Mouse (Mus musculus): ENCODE measurements around the gene Fosl1.

Gene Fosl1

DNA sequence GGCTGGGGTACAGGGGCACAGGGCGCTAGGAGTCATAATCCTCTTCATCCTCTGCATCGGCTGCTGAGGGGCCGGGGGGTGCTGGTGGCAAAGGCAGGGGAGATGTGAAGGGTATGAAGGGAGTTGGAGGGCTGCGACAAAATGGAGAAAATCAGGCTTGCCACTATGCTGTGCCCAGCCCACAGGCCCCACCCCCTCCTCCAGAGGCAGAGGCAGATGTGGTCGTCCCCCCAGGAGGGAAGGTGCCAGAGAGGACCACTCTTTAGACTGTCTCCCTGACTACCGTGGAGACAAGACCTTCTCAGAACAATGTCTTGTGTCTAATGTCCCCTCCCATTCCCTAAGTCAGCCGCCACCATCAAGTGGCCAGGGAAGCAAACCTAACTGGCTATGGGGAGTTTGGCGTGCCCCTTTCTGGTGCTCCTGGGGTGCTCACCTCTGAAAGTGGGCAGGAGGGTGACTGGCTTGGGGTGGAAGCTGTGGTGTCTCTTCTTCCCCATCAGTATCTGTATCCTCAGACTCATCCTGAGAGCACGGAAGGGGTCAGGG is 24.4 kb upstream of the Fosl1 start:
- no peak for TF ChIP-seq GATA4 (IDR thresholded peaks at IDR 0.05; ENCODE audit: insufficient replicate concordance, low read length)

DNA sequence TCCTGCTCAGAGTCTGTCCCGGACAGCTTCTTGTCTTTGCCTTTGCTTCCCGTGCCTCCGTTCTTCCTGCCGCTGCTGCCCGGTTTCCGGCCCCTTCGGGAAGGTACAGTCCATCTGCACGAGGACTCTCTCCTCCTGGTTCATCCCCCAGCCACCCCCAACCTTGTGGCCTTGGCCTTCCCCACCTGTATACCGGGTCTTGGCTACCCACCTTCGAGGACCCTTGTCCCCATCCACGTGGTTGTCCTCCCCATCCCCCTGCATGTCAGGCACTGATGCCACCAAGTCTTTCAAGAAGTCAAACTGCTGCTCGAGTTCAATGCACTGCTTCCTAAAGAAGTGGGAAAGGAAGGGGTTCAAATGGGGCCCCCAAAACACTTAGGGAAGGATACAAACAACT is 23.8 kb upstream of the Fosl1 start:
- TF ChIP-seq GATA4 (IDR thresholded peaks at IDR 0.05; ENCODE audit: insufficient replicate concordance, low read length): no peak

DNA sequence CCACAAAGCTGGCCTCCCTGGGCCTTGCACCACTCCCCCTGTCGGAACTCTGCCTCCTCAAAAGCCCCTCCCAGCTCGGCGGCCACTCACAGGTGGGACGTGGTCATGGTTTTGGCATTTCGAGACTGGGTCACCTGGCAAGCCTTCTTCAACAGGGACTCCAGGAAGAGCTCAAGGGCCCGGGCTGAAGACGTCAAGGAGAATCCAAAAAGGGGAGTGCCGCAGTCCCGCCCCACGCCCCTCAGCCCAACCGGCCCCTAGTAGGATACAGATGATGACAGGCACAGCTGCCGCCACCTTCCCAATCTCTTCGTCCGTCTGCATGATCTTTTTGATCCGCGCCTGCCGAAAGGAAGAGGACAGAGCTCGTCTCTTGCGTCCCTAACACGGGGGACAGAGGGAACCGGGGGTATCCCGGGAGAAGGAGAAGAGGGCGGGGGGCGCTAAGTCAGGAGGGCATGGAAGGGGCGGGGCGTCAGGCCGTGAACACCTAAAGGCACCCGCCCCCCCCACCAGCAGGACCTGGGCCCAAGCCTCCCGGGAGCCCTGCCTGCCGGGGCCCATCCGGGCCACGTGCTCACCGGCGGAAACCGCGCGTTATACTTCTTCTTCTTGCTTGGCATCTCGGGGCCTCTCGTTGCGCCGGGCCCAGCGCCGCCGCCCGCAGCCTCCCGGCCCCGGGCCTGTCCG is 23.1 kb upstream of the Fosl1 start:
- no peak for TF ChIP-seq GATA4 (IDR thresholded peaks at IDR 0.05; ENCODE audit: insufficient replicate concordance, low read length)

DNA sequence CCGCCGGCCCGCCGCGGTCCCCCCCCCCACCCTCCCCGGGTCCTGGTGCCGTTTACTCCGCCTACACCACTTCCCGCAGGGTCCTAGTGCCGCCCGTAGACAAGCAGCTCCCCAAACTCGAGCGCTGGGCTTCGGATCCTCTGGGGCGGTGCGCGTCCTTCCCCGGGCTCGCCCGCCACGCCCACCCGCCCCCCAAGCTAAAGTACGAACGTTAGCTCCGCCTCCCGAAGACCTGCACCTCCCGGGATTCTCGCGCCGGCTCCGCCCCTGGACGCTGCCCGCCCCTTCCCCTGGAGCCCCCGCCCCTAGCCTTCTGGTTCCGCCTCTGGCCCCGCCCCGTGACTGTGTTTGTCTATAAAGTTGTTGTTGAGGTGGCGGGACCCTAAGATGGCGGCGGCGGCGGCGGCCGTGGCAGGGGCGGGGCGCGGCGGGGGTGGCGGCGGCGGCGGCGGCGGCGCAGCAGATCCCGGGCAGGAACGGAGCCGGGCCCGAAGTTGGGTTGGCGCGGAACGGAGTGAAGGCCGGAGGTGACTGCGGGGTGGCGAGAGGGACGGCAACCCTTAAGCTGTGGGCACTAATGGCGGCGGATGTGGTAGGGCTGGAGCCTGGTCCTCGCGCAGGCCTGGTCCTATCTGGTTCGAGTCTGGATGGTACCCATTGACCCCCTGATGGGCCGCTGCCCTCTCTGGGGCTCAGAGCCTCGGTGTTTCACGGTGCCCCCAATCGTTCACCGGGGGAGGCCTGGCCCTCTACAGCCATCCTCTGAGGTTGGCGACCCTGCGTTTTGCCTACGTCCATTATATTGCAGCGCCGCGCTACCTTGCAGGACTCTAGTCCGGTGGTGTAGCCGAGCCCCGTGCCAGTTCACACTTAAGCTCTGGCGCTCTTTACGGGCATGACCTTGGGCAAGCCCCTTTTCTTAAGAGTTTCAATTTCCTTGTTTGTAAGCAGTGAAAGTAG is 22.3 kb upstream of the Fosl1 start, which contains the start of the genes Drap1 and AI837181:
Gene Drap1 (minus strand): TSS at position 198 of the 960 bp plus-strand sequence.
Gene AI837181 (plus strand): TSS at position 363 of the 960 bp plus-strand sequence.
- no peak for TF ChIP-seq GATA4 (IDR thresholded peaks at IDR 0.05; ENCODE audit: insufficient replicate concordance, low read length)

DNA sequence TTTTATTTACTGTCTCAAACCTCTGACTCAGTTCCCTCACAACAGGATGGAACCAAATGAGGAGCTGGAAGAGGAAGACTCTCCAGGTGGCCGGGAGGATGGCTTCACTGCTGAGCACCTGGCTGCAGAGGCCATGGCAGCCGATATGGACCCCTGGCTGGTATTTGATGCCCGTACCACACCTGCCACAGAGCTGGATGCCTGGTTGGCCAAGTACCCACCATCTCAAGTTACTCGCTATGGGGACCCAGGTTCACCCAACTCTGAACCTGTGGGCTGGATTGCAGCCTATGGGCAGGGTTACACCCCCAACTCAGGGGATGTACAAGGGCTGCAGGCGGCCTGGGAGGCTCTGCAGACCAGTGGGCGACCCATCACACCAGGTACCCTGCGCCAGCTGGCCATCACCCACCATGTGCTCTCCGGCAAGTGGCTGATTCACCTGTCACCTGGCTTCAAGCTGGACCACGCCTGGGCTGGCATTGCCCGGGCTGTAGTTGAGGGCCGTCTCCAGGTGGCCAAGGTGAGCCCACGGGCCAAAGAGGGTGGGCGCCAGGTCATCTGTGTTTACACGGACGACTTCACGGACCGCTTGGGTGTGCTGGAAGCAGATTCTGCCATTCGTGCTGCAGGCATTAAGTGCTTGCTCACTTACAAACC is 21.3 kb upstream of the Fosl1 start:
- no peak for TF ChIP-seq GATA4 (IDR thresholded peaks at IDR 0.05; ENCODE audit: insufficient replicate concordance, low read length)

DNA sequence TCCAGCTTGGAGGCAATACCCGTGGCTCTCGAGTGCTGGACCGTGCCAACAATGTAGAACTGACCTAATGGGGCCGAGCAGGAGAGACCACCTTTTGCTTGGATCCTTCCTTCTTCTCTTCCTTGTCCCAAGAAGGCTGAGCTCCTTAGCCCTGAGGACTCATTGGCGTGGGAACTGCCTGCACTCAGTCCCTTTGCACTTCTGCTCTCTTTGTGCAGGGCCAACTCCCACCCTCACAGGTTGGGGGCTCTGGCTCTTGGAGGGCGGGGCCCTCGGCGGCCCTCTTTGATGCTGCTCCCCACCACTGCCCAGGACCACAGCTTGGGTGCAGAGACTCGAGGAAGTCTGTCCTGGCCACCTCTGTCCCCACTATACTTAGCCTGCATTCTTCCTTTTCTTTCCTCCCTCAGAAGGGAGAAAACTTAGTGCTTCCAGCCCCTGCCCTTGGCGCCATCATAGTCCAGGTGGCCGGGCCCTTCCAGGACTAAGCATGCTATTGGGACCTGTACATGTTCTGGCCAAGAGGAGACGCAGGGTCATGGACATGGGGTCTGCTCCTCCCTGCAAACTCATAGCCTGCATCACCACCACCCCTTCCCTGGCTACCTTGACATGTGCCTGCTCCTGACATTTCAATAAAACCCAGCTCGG is 20.6 kb upstream of the Fosl1 start:
- no peak for TF ChIP-seq GATA4 (IDR thresholded peaks at IDR 0.05; ENCODE audit: insufficient replicate concordance, low read length)

DNA sequence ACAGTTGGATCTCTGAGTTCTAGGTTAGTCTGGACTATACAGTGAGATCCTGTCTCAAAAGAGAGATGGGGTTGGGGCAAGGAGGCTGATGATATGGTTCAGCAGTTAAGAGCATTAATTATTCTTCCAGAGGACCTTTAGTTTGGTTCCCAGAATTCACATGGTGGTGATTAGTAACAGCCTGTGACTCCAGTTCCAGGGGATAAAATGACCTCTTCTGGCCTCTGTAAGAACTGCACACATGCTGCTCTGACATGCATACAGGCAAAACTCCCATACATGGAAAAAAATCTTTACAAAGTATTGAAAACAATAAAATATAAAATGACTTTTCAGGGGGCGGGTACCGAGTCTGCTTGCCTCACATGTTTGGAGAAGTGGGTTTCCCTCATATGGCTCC is 19.3 kb upstream of the Fosl1 start:
- no peak for TF ChIP-seq GATA4 (IDR thresholded peaks at IDR 0.05; ENCODE audit: insufficient replicate concordance, low read length)

DNA sequence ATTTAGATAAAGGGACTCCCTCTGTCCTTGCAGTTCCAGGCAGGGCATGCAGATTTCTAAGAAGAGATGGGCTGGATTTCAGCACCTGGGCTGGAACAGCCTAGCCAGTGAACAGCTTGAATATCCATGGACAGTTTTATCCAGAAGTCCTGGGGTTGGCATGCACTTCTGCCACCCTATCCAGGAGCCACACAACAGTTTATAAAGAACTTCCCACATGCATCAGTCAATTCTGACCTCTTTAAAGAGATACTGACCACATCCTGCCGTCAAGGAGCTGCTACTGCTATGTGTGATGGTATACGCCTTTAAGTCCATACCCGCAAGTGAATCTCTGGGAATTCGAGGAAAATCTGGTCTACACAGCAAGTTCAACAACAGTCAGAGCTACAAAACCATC is 18.1 kb upstream of the Fosl1 start:
- no peak for TF ChIP-seq GATA4 (IDR thresholded peaks at IDR 0.05; ENCODE audit: insufficient replicate concordance, low read length)

DNA sequence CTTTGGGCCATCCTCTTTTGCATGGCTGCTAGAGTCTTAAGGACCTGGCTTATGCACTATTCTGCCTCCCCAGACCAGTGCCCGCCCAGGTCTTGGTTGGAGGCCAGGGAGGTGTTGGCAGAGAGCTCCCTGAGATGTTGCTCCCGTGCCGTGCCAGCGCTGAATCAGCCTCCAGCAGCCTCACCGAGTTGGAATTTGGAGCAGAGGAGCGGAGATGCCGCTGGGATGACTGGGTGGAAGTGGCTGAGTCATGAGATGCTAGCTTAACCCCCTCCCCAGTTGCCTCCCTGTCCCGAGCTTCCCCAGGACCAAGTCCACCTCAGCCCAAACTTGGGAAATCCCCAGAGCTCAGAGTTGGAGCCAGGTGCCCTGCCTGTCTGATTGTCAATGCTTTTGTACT is 17.5 kb upstream of the Fosl1 start:
- no peak for TF ChIP-seq GATA4 (IDR thresholded peaks at IDR 0.05; ENCODE audit: insufficient replicate concordance, low read length)

DNA sequence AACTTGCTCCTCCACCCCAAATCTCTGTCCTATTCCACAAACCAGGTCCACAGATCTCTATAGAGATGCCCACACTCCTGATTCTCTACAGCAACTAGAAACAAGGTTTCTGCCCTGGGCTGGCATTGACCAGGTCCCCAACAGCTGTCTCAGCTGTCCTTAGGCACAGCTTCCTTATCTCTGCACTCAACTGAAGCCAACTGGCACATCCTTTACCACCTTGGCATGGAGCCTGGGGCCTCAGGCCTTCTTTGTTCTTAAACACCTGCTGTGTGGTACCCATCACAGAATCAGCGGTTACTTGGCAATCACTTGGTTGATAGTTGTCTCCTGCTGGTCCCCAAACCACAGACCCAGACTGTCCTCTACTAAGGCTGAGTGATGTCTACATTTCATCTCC is 16.9 kb upstream of the Fosl1 start:
- TF ChIP-seq GATA4 (IDR thresholded peaks at IDR 0.05; ENCODE audit: insufficient replicate concordance, low read length): no peak

DNA sequence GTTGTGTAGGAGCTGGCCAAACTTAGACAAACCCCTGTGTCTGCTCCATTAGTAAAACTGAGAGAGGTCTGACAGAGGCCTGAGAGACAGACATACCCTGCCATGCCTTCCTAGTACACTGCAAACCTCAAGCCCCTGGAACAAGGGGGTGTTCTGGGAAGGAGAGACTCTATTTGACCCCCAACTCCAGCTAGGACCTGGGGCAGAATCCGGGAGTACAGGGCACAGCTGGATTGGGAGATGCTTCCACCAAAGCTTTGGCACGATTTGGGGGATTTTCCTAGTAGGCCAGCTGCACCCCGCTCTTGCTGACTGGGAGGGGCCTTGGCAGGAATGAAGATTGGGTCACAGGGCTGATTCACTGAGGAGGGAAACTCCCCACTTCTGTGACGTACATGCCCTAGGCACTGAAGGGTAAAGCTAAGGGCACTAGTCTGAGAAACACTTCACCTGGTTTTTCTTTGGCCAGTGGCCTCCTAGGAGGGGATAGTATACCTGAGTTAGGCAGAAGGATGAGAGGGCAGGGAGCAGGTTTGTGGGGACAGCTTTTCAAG is 15.4 kb upstream of the Fosl1 start:
- no peak for TF ChIP-seq GATA4 (IDR thresholded peaks at IDR 0.05; ENCODE audit: insufficient replicate concordance, low read length)

DNA sequence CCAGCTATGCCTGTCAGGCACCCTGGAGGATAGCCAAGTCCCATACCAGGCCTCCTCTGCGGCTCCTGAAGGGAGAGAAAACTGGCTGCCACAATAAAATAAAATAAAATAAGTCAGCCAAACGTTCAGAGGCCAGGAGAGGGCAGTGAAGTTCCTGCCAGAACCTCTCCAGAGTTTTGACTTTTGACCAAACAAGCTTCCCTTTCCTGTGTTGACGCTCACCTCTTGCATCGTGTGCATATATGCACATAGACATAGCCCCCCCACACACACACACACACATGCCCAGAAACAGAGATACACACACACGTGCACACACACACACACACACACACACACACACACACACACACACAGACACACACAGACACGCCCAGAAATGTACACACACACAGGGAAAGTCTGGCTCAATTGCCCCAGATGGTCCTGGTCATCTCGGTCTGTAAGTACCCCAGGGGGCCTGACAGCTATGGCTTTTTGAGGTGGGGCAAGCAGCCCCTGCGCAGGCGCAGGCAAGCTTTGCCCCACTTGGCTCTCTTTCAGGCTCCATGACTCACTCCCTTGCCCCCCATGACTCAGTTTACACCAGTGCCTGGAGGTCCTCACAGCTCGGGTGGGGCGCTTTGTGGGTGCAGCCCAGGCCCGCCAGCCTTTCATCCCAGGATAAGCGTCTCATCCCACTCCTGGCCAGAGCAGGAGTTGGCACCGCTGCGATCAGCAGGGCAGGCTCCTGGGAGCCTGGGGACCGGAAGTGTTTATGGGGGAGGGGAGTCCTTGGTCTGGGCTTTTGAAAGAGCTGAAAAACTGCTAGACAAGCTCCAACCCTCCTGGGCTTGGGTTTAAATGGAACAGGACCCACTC is 14.1 kb upstream of the Fosl1 start:
- TF ChIP-seq GATA4 (IDR thresholded peaks at IDR 0.05; ENCODE audit: insufficient replicate concordance, low read length): no peak

DNA sequence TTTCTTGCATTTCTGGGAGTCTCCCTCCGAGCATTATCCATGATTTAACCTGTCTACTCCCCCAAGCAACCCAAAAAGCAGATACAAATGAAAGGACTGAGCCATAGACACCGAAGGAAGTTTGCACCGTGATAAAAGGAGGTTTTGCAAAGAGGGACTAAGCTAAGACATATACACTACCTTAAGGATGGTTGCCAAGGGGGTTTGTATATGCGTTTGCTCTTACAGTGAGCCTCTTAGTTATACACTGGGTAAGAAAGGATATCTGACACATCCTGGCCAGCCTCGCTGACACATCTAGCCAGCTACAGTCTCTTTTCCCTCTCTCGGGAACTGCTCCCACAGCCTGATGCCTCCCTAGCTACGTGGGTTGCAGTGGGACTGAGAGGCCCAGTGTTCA is 13.4 kb upstream of the Fosl1 start:
- TF ChIP-seq GATA4 (IDR thresholded peaks at IDR 0.05; ENCODE audit: insufficient replicate concordance, low read length): no peak

All from liver, adult (tissue).